Mouse (Mus musculus): ENCODE measurements at regions not wholly inside any gene's neighbourhood (a gene's known extent, or its start where the extent isn't known, plus 50 kb on each side); places are given as distances from the start of the nearest gene placed in this dataset.
A peak's percentile ranks its signal among the peaks of the same experiment; 100 is the strongest.

DNA sequence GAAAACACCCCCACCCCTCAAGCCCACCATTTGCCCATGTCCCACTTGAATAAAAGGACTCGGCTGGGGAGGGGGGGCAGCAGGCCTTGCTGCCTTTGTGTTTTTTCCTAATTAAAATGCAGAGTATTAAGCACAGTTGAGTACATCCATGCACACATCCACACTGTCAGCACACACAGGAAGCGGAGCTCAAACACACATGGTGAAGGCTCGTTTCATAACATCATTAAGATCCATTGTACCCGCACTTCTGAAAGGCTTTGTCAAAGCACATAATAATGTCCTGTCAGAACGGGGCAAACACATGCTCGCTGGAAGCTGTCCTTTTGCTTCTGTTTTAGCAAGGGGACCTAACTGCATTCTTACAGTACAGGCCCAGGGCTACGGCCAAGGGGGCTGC is 75.3 kb upstream of the Arhgap21 start:
- DNase-seq (ENCODE audit: low spot score in 2 of 2), result no peak

DNA sequence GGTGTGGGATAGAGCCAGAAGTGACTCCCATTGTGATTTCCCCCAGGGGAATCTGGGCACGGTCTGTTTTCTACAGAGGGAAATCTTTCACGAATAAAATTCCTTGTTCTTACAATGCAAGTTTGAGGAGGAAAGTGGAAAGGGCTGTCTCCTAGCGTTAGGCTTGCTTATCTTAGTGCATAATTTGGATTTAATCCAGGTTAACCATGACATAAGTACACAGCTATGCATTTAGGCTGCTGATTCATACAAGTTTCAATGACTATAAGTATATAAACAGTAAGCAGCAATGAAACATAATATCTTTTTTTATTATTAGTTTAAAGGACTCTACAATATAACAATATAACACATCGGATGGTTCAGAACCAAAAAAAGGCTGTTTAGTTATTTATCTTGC is 74.6 kb upstream of the Arhgap21 start:
- no peak for DNase-seq (ENCODE audit: low spot score in 2 of 2)

DNA sequence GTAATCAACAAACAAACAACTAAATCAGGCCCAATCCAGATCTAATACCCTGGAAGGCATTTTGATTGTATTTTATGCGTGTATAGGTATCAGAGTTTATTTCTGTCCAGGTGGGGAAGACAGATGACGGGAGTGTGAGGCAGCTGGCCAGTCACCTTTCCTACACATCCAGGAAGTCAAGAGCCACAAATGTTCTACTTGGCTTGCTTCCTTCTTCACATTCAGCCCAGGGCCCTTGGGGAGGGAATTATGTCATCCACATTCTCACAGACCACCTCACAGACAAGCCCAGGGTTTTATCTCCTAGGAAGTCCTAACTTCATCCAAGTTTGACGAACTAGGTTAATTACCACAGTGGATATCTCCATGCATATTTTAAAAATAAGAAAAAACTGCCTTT is 68.9 kb upstream of the Arhgap21 start:
- DNase-seq (ENCODE audit: low spot score in 2 of 2), result no peak

DNA sequence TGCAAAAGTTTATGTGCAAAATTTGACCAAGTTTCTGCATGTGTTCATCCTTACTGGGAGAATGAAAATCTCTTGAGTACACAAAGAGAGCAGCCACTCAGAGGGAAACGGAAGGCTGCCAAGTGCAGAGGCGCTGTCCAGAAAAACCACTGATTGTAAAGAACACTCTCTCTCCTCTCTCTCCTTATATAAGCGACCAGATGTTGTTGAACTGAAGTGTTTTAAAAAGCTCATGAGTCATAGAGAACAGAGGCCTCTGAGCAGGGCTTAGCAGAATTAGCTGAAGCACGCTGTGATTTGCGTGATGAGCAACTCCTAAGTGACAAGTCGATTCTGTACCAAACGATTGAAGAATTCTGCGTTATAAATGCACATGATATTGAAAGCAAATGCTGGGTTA is 68.5 kb upstream of the Arhgap21 start:
- peak in 1 of 2 experiments; percentile 39 for DNase-seq (ENCODE audit: low spot score in 2 of 2)

DNA sequence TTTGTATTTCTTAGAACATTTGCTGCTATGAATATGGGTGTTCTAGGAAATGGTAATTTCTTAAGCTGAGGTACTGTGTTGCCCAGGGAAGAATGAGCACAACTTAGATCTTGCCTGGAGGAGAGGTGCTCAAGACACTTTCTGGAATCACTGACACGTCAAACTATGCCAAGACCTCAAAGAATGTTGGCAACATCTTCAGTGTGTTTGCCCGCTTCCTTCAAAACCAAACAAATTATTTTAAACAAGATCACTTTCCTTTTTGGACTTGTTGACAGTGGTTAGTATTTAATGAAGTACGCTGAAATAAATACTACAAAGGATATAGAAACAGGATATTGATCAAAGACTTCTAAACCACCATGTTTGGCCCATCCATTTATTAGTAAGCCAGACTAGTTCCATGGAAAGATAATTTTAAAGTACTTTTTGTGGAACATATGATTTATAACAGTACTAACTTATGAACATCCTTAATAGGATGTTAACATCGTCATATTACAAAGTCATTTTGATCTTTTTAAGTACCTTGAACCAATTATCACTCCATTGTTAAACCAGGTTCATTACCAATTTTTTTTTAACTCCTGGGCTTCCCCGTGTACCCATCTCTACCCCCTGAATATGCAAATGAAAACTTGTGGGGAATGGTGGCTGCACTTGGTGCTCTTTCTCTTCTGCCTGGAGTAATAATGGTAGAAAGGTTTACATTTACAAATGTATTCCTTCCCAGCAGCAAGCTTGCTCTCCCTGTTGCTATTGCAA is 67.4 kb upstream of the Arhgap21 start:
- no peak for DNase-seq (ENCODE audit: low spot score in 2 of 2)

DNA sequence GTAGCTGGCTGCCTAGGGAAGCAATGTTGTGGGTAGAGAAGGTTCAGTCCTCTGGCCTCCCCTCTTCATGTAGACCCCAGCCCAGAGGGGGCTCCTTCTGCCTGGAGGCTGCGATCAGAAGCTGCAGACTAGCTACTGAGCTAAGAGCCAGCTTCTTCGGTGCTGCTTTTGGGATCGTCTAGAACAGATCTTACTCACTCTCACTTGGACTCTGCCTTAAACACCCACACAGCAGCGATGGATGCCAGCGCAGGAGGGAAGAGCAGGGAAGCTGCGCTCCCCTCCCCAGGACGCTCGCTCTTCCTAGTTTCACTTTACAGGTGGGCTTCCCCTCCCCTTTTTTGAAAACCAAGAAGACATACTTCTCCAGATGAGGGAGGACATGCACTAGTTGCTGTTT is 66.0 kb upstream of the Arhgap21 start:
- peak in 1 of 2 experiments; percentile 9 for DNase-seq (ENCODE audit: low spot score in 2 of 2)

DNA sequence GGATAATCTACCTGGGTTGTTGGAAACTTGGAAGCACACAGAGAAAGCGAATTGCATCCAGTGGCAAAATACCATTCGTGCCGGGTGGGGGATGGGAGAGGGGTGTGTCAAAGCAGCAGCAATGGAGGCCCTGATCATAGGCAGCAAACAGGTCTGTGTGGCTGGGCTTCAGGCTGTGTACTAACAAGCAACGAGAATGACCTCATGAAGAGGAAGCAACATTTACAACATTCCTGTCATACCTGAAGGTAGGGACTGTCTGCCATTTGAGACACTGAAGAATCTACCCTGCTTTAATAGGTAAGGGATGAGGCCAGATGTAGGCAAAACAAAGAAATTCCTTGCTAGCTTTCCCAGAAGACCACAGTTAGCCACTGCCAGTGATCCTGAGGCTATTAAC is 62.0 kb upstream of the Arhgap21 start:
- no peak for DNase-seq (ENCODE audit: low spot score in 2 of 2)

DNA sequence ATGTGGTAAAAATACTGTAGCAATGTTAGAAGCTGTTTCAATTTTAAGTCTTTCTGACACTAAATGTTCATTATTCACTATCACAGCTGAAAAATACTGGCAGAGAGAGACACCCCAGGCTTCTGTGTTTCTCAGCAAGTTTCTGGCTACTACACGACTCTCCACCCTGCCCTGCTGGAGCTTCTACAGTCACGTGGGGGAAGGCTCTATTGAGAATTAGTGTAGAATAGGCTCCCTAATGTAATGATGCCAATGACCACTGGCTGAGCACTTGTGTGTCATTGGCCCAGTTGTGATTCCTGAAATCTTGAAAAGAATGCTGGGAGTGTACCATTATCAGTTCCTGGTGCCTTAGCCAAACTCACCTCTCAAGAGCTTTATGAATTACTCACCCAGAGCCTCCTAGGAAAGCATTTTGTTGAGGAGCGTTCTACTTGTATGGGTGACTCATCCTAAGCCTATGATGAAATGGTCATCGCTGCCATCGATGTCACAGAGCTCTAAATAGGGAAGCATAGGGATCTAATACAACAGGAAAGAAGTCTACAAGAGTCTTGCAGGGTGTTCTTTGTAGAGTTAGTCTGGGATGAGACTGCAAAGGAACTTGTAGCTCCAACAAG is 60.8 kb upstream of the Arhgap21 start:
- DNase-seq (ENCODE audit: low spot score in 2 of 2), result no peak

DNA sequence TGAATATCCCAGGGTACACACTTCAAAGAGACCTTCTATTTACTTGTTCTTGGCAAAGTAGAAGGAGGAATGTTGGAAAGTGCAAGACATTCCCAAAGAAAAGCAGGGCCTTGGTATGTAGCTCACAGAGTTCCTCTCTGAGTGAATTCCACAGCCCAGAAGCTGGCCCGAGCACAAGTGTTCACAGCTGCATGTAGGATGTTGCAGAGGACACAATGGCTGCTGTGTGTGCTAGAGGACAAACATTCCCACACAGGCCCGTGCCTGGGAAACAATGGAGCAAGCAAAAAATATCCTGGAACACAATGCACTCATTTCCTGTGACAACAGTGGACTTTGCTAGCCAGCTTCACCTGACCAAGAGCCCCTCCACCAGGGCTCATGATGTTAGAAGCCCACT is 59.9 kb upstream of the Arhgap21 start:
- no peak for DNase-seq (ENCODE audit: low spot score in 2 of 2)

DNA sequence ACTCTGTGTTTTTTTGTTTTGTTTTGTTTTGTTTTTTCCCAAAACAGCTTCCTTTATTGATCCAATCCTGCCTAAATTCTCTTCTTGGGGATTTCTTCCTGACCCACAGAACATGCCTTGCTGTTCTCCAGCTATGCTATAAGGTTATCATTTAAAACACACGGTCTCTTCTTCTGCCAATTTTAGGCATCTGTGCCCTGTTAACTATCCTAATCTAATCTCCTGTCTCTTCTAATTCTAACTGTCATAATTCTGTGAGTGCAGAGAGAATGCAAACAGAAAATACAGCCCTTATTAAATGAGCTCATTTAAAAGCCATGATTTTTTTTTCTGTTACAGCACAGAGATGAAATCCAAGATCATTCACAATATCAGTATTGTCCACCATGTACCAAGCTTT is 49.9 kb upstream of the Arhgap21 start:
- DNase-seq (ENCODE audit: low spot score in 2 of 2), result no peak
